Comparison of ENCODE assay signal across 1 mouse cellular context in the genomic region with DNA sequence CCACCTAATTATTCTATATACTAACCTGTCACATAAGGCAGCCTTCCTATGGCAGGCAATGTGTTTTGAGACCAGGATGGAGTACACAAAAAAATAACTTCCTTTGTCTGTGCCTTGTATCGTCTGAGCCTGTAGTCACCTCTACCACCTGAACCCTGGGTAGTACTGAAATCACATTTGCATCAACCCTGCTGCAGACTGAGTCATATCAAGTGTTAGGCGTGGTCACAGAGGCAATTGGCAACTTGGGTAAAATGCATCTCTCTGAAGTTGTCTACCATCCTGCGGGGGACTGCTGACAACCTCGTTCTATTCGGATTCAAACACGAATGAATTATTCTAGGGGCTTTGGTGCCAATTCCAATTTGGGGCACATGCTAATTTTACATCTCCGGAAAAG.
TF ChIP-seq lines count a peak whose summit lies in the region.

No protein-coding gene starts in this region.

TF ChIP-seq in CH12.LX, 34 proteins besides CTCF, POLR2A, EP300 and RAD21:
- TF ChIP-seq MYC (IDR thresholded peaks at IDR 0.05; ENCODE audit: low read depth, low read length): no peak
- TF ChIP-seq IRF4 (IDR thresholded peaks at IDR 0.05; ENCODE audit: low read depth, low read length): peak; percentile 70
- TF ChIP-seq ZC3H11A (IDR thresholded peaks at IDR 0.05; ENCODE audit: low read depth, low read length): no peak
- no peak for TF ChIP-seq NRF1 (IDR thresholded peaks at IDR 0.05; ENCODE audit: low read depth, low read length)
